Mouse (Mus musculus): Measurements from ENCODE around the gene Ube2d3. TPM values are rescaled to one million over a fixed set of nuclear protein-coding genes. Genes with fewer than 3 reads are reported as not detected.
"Not testable (repeated sequence)": the region's sequence is repeated elsewhere in the genome, so short reads cannot be mapped to it uniquely, and the experiment has no call there.

Ube2d3 gene
- polyA plus RNA-seq, 2 experiments from 2014 or later = 387 to 403 TPM

- ATAC-seq = peak; percentile 36
These were observed 1.1 kb downstream of the Ube2d3 start for GRCm38 (mm10) chr3:135438913-135439531.

- ATAC-seq = no peak
These were observed 1.7 kb downstream of the Ube2d3 start for GRCm38 (mm10) chr3:135439651-135440050.

GRCm38 (mm10) chr3:135440221-135440620 lies 2.3 kb downstream of the Ube2d3 start:
- peak; percentile 14 for ATAC-seq

- no peak for ATAC-seq
These were observed 2.7 kb downstream of the Ube2d3 start for GRCm38 (mm10) chr3:135440621-135441020.

DNA sequence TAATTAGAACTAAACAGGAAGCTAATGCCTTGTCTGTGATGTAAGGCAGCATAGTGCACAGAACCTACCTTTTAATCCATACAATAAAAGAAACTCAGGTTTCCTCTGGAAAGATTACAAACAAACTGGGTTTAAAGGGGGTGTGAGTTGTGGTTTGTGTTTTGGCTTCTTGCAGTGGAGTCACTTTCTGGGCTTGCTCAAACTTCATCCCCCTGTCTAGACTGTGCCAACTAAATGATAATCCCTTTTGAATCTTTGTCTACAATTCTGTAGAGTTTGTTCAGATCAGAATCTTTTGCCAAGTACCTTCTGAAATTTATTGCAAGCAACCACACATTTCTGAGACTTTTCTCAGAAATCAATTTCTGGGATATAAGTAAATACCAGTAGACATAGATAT lies 7.0 kb downstream of the Ube2d3 start:
- ATAC-seq = no peak

DNA sequence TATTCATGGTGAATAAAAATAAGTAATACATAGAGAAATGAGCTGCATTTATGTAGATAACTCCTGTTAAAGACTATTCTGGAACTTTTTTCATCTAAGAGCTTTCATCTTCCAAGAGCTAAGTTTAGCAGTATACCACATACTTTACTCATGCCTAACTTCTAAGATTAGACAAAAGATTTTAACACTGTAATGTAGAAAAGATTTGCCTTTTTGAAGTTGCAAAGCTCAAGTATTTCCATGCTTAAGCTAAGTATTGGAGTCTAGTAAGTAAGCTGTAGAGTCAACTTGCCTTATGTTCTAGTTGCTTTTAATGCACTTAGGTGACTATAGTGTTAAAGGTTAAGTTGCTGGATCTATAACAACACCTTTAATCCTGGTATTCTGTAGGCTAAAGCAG lies 21.0 kb downstream of the Ube2d3 start:
- no peak for ATAC-seq

- ATAC-seq = no peak
These were observed 30.5 kb downstream of the Ube2d3 start for GRCm38 (mm10) chr3:135468402-135468801.

DNA sequence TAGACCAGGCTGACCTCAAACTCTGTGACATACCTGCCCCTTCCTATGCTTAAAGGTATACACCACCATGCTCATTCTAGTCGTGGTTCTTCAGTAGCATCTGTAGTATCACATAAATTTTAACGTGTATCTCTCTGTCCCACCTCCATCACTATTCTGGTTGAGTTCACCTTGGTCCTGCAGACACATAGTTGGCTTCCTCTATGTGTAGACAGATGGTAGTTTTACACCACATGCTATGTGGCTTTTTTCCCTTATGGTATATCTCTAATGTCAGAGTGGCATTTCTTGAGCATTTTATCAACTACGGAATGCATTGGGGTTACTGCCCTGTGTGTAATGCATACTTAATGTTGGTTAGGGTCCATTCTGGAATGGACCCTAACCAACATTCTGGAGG lies 31.2 kb downstream of the Ube2d3 start:
- no peak for ATAC-seq

DNA sequence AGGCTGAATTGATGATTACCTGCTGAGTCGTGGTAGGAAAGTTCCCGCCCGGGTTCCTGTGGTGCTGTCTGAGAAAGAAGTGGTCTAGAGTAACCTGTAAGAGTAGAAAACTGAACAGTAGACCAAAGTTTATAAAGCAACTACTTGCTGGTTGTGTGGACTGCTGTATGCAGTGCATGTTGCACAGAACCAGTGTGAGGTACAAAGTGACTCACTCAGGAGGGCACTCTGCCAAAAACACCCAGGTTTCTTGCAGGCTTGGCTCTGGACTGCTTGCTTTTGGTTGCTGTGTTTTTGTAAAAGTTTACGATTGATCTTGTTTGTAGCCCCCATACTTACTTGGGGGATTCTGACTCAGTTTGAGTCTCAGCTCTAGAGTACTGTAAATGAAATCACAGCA lies 32.0 kb downstream of the Ube2d3 start:
- ATAC-seq = no peak

- no peak for ATAC-seq
These were observed 32.9 kb downstream of the Ube2d3 start for GRCm38 (mm10) chr3:135470823-135471222.

DNA sequence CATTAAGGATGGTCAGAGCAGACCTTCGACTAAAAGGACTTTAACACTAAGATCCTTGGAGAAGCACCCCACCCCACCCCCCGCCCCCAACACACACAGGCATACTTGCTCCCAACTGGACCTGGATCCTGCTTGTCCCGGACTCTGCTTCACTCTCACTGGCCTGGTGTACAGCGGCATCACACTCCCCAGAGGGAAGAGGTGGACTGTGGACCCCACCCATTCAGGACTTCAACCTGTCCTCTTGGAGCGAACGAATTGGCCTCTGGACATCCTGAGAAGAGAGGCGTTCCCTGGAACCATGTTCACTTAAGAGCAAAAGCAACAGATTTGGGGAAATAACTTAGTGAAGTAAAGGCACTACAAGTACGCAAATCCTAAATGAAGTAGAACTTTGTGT lies 37.1 kb downstream of the Ube2d3 start:
- no peak for ATAC-seq

- no peak for ATAC-seq
These were observed 38.3 kb downstream of the Ube2d3 start for GRCm38 (mm10) chr3:135476286-135476685.

DNA sequence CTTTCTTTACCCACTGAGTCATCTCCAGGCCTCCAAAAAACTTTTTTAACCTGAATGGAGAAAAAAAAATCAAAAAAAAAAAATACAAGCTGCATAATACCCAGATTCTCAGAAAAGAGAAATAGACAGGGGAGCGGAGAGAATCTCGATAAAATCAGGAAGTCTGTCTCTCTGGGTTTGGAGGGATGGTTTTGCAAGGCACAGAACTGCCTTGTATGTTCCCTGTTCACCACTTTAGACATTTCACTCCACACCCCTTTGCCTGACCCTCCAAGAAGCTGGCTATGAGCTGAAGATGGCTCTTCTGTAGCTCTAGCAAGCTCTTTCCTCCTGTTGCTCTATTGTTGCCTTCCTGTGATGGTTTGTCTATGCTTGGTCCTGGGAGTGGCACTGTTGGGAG lies 39.0 kb downstream of the Ube2d3 start:
- no peak for ATAC-seq

DNA sequence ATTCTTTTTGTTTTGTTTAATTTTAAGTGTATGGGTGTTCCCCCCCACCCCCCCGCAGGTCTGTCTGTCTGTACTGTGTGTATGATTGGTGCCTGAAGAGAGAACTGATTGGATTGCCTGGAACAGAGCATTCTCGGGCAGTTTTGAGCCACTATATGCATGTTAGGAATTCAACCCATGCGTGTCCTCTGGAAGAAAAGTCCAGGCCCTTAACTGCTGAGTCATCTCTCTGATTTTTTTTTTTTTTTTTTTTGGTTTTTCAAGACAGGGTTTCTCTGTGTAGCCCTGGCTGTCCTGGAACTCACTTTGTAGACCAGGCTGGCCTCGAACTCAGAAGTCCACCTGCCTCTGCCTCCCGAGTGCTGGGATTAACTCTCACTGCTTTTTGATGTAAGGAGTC lies 41.1 kb downstream of the Ube2d3 start:
- ATAC-seq = not testable (repeated sequence)

DNA sequence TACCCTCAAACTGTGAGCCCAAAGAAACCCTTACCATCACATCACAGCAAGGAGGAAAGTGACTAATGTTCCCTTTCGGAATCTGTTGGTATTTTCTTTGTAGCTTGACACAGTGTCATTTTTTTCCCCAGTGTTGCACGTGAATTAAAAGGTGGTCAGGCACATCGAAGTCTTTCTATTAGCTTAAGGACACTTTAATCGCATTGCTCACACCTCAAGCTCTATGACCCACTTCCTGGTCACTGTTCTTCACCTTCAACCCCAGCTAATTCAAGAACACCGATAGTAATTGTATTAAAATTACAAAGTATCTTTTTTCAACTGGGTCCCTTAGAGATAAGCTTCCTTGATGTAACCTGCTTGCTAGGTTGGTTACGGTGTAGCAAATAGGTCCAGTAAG lies 42.8 kb downstream of the Ube2d3 start:
- no peak for ATAC-seq

- no peak for ATAC-seq
These were observed 43.7 kb downstream of the Ube2d3 start for GRCm38 (mm10) chr3:135481608-135482007.

DNA sequence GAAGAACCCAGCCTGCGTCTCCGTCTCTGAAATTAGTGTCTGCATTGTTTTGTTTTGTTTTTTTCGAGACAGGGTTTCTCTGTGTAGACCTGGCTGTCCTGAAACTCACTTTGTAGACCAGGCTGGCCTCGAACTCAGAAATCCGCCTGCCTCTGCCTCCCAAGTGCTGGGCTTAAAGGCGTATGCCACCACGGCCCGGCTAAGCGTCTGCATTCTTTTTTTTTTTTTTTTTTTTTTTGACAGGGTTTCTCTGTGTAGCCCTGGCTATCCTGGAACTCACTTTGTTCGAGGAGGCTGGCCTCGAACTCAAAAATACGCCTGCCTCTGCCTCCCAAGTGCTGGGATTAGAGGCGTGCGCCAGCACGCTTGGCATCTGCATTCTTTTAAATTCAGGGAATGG lies 46.7 kb downstream of the Ube2d3 start:
- not testable (repeated sequence) for ATAC-seq

DNA sequence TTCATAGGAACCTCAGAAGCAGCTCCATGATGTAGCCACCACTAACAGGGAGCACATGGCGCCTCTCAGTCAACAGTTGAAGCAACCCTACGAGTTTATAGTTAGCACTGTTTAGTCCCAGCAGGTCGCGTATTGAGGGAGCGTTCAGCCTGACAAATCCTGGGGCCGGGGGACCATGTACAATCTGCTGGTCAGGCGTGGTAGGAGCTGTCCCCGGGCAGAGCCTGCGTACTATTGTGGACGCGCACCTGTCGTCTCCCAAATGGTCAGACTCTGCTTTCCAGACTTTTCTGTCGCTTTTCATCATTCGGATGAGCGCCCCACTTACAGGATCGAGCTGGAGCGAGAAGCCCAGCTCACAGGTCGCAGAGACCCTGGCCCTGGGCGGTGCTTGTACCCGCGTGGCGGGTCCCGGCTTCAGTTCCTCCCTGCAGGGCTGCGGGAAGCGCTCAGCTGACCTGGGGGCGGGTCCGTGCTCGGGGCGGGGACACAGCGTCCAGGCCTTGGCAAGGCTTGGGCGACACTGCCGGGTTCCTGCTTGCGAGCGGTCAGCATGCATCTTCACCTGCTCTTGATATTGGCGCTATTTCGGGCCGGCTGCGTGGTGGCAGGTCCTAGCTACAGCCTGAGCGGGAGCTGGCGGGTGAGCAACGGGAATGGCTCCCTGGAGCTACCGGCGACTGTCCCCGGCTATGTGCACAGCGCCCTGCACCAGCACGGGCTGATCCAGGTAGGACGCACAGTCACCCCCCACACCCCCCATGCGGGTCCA lies 47.4 kb downstream of the Ube2d3 start, which contains the start of gene Manba:
Gene Manba, plus strand, starts transcription at position 484 of the 772 bp plus-strand sequence.
- ATAC-seq = peak; percentile 80

DNA sequence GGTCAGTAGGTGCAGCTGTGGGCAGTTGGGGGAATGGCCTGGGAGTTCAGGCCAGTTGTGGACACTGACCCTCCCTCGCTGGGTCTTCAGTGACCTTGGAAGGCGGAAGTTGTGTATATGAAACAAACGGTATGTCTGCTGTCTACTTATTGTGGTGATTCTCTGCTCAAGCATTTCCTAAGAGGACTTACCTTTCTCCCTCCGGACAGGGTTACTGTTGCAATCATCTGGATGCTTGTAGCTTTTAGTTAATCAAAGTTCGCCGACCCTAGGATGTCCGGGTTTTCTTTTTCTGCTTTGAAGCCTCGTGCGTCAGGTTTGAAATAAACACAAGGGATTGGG lies 47.9 kb downstream of the Ube2d3 start:
- ATAC-seq = peak; percentile 29

DNA sequence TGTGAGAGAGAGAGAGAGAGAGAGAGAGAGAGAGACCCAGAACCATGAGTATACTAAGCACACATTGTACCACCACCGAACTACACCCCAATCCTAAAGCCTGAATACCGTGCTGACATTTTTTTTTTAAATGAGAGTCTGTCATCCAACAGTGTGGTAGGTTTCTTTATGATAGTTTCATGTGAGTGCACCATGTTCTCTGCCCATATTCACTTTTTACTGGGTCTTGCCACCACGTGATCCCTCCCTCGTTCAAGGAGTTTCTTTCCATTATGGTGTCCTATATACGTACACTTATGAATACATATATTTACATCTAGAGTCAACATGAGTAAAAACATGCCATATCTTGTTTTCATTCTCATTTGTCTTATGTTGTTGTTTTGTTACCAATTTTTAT lies 48.4 kb downstream of the Ube2d3 start:
- ATAC-seq = peak; percentile 34

DNA sequence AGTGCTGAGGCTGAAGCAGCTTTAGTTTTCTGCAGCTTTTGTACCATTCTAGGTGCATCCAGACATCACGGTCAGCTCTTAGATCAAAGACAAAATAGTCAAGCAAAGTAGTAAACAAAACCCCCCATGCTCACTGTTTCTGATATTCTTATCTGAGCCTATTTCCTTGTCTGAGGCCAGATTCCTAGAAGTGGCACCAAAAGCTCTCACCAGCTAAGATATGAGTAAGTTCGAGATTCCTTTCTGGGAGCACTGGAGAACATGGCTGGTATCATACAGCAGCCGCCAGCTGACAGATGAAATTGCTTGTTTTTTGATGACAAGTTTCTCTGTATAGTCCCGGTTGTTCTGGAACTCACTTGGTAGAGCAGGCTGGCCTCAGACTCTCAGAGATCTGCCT lies 49.9 kb downstream of the Ube2d3 start:
- ATAC-seq = no peak

DNA sequence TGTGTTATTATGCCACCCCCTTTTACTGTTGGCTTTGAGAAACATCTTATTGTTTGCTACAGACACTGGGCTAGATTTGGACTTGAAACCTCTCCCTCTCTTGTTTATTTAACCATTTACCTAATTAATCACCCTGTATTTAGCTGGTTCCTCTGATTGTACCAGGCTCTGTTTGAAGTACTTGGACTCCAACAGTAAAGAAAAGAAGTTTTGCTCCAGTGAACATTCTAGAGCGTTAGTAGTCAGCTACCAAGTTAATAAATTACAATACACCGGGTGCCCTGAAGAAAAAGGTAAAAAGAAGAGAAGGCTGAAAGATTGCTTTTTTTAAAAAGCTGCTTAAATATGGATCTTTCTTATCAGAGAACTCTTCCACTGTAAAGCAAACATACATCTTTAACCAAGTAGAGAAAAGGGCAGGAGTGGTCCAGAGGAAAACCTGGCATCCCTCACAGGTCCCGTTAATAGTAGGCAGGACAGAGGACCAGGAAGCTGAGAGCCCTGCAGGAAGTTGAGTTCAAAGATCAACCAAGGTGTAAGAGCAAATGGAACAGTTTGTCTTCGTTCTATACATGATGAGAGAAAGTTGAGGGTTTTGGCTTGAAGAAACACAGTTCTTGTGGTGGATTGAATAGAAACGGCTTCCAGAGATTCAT lies 52.0 kb downstream of the Ube2d3 start:
- ATAC-seq = no peak

DNA sequence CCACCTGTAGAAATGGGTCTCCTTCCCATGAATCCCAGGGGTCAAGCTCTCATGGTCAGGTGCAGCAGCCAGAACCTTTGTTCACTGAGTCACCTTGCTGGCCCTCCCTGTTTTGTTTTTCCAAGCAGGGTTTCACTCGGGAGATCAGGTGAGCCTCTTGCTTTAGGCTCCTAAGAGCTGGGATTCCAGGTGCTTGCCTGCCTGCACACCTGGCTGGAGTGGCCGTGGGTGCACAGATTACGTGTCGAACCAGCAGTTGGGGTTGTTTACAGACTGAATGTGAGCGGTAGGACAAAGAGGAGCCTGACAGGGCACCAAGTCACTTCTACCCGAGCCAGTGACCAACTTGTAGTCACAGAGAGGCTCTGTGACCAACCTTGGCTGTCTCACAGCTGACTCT lies 53.2 kb downstream of the Ube2d3 start:
- no peak for ATAC-seq

GRCm38 (mm10) chr3:135493320-135493719 lies 55.4 kb downstream of the Ube2d3 start:
- ATAC-seq = not testable (repeated sequence)
